Mouse (Mus musculus) lung, adult 2 months (tissue): Measurements from ENCODE around the gene Tspan33. TPM values are rescaled to one million over a fixed set of nuclear protein-coding genes. Genes with fewer than 3 reads are reported as not detected.

Source experiments
- DNase-seq: peaks from one replicate; pipeline ENCODE4 v3.0.0; 2022
- H3K4me1 ChIP-seq: fragments of 200-500 bp; 2 replicates; pipeline ENCODE4 v1.6.1; 2011; ENCODE audit warnings: low read length; ENCODE audit not compliant: control insufficient read depth, insufficient read depth
- H3K4me3 ChIP-seq: fragments of 200-500 bp; replicated peaks from 2 replicates; pipeline ENCODE3; 2011; ENCODE audit warnings: low read depth, mild to moderate bottlenecking, control low read depth, low read length; ENCODE audit errors: extremely low read depth
- CTCF ChIP-seq: fragments of 200-500 bp; IDR thresholded peaks from 2 replicates; pipeline ENCODE4 v1.5.1; 2011; ENCODE audit warnings: mild to moderate bottlenecking, low read length, control low read depth; ENCODE audit not compliant: insufficient read depth
- POLR2A ChIP-seq: fragments of 200-500 bp; IDR thresholded peaks from 2 replicates; pipeline ENCODE4 v1.6.1; 2011; ENCODE audit warnings: low read depth, mild to moderate bottlenecking, control low read depth, low read length, borderline replicate concordance; ENCODE audit errors: extremely low read depth
- WGBS: fragments of 180-500 bp; shearing (Covaris S2); methylation state at CpG from one replicate; pipeline ENCODE4 v1.1.7; 2018; 5-methylcytosine and 5-hydroxymethylcytosine counted together
- polyA plus RNA-seq: library from polyadenylated mRNA; depleted of rRNA; stranded (reverse); fragments of >200 nt; gene quantifications from 2 replicates; pipeline ENCODE4 v1.2.3, GENCODE M21; 2012; rRNA removed

Tspan33 gene
- polyA plus RNA-seq: 2.6 and 2.7 TPM in 2 replicates

DNA sequence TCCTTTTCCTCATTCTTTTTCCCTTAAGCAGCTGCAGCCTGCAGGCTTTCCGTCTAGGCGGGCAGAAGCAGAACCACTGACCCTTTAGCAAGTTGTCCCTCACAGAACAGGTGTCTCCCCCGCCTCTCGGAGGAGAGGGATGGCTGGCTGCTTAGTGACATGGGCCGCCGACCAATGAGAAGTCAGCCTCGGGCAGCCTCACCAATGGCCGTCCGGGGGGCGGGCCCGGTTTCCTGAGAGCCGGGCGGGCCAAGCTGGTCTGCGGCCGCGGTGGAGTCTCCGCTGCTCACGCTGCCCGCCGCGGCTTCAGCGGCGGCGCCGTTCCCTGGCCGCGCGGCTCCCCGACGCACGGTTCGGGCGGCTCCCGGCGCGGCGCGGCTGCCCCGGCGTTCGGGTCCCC, at the start of gene Tspan33:
TSS of gene Tspan33 (plus strand) at position 270 of the 400 bp plus-strand sequence.
- TF ChIP-seq POLR2A (no peak), CTCF (no peak)
- Histone ChIP-seq H3K4me3 (peak within 1 kb of the TSS; percentile 76), H3K4me1 (no peaks in the 10 kb centered on the region)
- DNase-seq: peak; percentile 90
- WGBS: under 1% methylated on average over 41 of the region's 41 CpGs

DNA sequence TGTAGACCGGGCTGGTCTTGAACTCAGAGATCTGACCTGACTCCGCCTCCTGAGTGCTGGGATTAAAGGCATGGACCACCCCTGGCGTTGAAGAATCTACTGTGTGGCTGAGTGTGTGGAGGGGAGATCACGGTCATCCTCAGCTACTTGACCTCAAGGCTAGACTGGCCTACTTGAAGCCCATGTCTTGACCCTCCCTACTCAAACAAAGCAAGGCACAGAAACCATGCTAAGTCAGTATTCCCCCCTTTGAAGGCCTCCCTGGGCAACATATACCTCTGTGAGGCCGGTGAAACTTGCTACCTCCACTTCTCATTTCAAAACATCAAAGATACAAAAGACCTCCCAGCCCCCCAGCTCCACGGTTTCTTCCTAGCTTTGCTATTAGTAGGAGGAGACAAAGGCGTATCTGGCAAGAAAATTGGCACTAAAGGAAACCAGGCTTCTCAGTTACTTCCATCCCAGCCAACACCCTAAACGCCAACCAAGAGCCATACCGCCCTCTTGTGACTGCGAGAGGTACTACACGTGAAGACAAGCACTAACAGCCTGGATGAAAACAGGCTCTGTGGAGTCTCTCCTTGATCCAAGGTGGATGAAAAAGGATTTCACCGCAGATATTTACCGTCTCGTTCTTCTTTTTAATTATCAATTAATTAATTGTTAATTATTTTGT, 44.4 kb upstream of the Tspan33 start:
- DNase-seq: peak; percentile 85
- H3K4me3 ChIP-seq: no peak overlapping the region
- TF ChIP-seq POLR2A: no peak
- peak; percentile 98 for TF ChIP-seq CTCF
- no peaks in the 10 kb centered on the region for H3K4me1 ChIP-seq
- 27% methylated on average over 14 of the region's 14 CpGs for WGBS

- TF ChIP-seq CTCF (no peak), POLR2A (no peak)
- 64% methylated on average over 10 of the region's 10 CpGs for WGBS
- H3K4me3 ChIP-seq: no peak overlapping the region
- H3K4me1 ChIP-seq: no peaks in the 10 kb centered on the region
- DNase-seq: no peak
Observed at GRCm38 (mm10) chr6:29650170-29650549, 43.9 kb upstream of the Tspan33 start.

- TF ChIP-seq CTCF (no peak), POLR2A (no peak)
- no peak for DNase-seq
- no peak overlapping the region for H3K4me3 ChIP-seq
Observed at GRCm38 (mm10) chr6:29653271-29653670, 40.8 kb upstream of the Tspan33 start.

DNA sequence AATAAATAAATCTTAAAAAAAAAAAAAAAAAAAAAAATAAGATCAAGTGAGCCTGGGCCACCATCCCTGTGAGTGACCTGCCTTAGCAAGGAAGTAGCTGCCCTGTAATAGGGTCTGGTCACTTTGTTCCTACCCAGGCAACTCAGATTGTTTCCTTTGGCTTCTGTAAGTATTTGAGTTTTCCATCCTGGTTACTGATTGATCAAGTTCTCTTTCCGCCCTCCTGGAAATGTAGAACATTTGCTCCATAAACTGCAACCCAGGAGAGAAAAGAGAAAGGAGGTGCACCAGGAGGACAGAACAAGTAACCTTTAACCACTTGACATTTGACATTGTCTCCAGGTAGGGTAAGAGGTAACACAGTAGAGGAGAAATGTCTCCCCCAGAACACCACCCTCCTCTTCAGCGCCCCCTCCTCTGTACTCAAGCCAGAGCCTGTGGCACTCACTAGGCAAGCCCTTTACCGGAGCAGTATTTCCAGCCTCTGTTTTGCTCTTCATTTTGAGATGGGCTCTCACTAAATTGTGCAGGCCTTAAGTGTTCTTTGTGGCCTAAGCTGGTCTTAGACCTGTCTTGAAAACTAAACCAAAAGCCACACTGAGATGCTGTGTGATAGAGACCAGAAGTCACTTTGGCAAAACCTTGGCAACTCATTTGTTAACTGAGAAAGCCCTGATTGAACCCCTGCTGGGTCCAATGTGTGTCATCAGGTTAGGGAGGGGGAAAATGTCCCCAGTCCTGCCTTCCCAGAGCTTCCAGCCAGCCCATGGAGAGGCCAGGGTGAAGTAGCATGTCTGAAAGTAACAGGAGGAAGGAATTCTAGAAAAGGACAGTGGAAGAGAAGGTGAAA, 35.2 kb upstream of the Tspan33 start:
- no peak for DNase-seq
- no peak overlapping the region for H3K4me3 ChIP-seq
- H3K4me1 ChIP-seq: no peaks in the 10 kb centered on the region
- 80% methylated on average over 3 of the region's 3 CpGs for WGBS
- TF ChIP-seq POLR2A (no peak), CTCF (no peak)

More at GRCm38 (mm10) chr6:29653271-29653670, 40.8 kb upstream of the Tspan33 start:
- H3K4me1 ChIP-seq: no peaks in the 10 kb centered on the region

- WGBS: 84% methylated on average over 2 of the region's 2 CpGs
- H3K4me3 ChIP-seq: no peak overlapping the region
- TF ChIP-seq CTCF (no peak), POLR2A (no peak)
- H3K4me1 ChIP-seq: no peaks in the 10 kb centered on the region
- no peak for DNase-seq
Observed at GRCm38 (mm10) chr6:29659964-29660363, 34.1 kb upstream of the Tspan33 start.

- WGBS: 75% methylated on average over 11 of the region's 11 CpGs
- H3K4me3 ChIP-seq: no peak overlapping the region
- DNase-seq: no peak
- H3K4me1 ChIP-seq: no peaks in the 10 kb centered on the region
- TF ChIP-seq POLR2A: no peak
- TF ChIP-seq CTCF: no peak
Observed at GRCm38 (mm10) chr6:29660662-29661307, 33.2 kb upstream of the Tspan33 start.

DNA sequence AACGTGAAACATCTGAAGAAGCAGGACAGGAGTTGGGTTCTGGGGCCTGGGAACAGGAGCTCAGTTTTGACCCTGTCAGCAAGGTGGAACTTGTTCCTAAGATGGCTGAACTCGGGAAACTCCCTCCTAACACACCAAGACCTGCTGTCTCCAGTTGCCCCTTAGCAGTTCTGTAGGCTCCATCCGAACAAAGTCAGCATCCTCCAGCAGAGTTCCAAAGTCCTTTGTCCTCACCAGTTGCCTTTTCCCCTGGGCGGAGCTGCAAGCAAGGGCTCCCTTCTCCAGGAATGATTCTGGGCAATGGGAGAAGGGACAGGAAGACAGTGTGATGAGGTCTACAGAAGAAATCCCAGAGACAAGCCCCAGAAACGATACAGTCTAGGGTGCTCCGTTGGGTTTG, 26.8 kb upstream of the Tspan33 start:
- Histone ChIP-seq H3K4me1 (no peaks in the 10 kb centered on the region), H3K4me3 (no peak overlapping the region)
- no peak for TF ChIP-seq POLR2A
- no peak for TF ChIP-seq CTCF
- 69% methylated on average over 6 of the region's 6 CpGs for WGBS
- DNase-seq: no peak

DNA sequence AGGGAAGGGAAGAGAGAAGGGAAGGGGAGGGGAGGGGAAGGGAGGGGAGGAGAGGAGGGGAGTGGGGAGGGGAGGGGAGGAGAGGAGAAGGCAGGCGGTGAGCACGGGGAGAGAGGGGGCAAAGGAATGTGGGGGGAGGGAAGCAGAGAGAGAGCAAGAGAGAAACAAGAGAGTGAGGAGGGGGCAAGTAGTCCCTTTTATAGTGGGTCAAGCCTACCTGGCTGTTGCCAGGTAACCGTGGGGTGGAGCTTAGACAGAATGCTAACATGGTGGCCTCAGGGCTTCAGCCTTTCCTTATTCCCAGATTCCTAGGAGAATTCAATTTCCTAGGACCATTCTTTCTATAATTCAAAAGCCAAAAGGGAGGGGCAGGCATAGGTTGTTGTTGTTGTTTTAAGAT, 22.3 kb upstream of the Tspan33 start:
- DNase-seq: no peak
- no peaks in the 10 kb centered on the region for H3K4me1 ChIP-seq
- WGBS: 11% methylated on average over 2 of the region's 3 CpGs
- TF ChIP-seq CTCF (no peak), POLR2A (no peak)
- no peak overlapping the region for H3K4me3 ChIP-seq
